Mouse (Mus musculus) MEL (cell line): Measurements from ENCODE around the gene Gm8947. TPM values are rescaled to one million over a fixed set of nuclear protein-coding genes. Genes with fewer than 3 reads are reported as not detected.

Source experiments
- polyA plus RNA-seq, 2 experiments: library from polyadenylated mRNA; stranded (reverse) in 1 of 2; unstranded in 1 of 2; fragments of >175 nt in 1 of 2; fragments of >200 nt in 1 of 2; gene quantifications; 2 replicates each; pipeline versions ENCODE4 v1.2.1 to v1.2.4; 2012; ENCODE audit warnings: low replicate concordance in 2 of 2, low read depth in 1 of 2; ENCODE audit not compliant: insufficient read length in 2 of 2, insufficient read depth in 1 of 2, missing spikeins in 1 of 2
- total RNA-seq: library from RNA; depleted of rRNA; stranded (reverse); fragments of 300-350 nt; gene quantifications from 2 replicates; pipeline ENCODE4 v1.2.3, GENCODE M21; 2012; rRNA removed

The Gm8947 gene
- total and polyA plus RNA-seq, 3 experiments = 0.08 TPM; not detected in 2

Other genes with a start within 250 kb of the Gm8947 start
- not detected in 2 replicates for gene Hmcn1, start 198.9 kb upstream of the Gm8947 start, total RNA-seq
- not detected for gene Hmcn1, start 198.9 kb upstream of the Gm8947 start, polyA plus RNA-seq
- 0.19 and 0.26 TPM in 2 replicates for gene Gm47985, start 9.8 kb upstream of the Gm8947 start, total RNA-seq
- gene Gm47985, start 9.8 kb upstream of the Gm8947 start, polyA plus RNA-seq = under 1 TPM in 1 of 2 experiments, not detected in 1; 0.25 TPM
- not detected in 2 replicates for gene Gm47995, start 6.1 kb downstream of the Gm8947 start, total RNA-seq
- gene Gm47995, start 6.1 kb downstream of the Gm8947 start, polyA plus RNA-seq = under 1 TPM in 1 of 2 experiments, not detected in 1; 0.18 TPM
- 0.19 TPM in 1 of 2 replicates, not detected in the other for gene 3110040M04Rik, start 11.7 kb downstream of the Gm8947 start, total RNA-seq
- gene 3110040M04Rik, start 11.7 kb downstream of the Gm8947 start, polyA plus RNA-seq = under 1 TPM in 1 of 2 experiments, not detected in 1; 0.25 TPM
- gene Gm47996, start 17.8 kb downstream of the Gm8947 start, total RNA-seq = not detected in 2 replicates
- gene Gm47996, start 17.8 kb downstream of the Gm8947 start, polyA plus RNA-seq = not detected
- 72.0 and 74.5 TPM in 2 replicates for gene Ivns1abp, start 152.1 kb downstream of the Gm8947 start, total RNA-seq
- 100 to 1,000 TPM; 127 to 138 TPM for gene Ivns1abp, start 152.1 kb downstream of the Gm8947 start, polyA plus RNA-seq
- 13.7 and 14.1 TPM in 2 replicates for gene Swt1, start 236.1 kb downstream of the Gm8947 start, total RNA-seq
- 10 to 100 TPM in 1 of 2 experiments, not detected in 1; 13.5 TPM for gene Swt1, start 236.1 kb downstream of the Gm8947 start, polyA plus RNA-seq
- 13.3 and 15.4 TPM in 2 replicates for gene Trmt1l, start 236.2 kb downstream of the Gm8947 start, total RNA-seq
- gene Trmt1l, start 236.2 kb downstream of the Gm8947 start, polyA plus RNA-seq = 10 to 100 TPM in 1 of 2 experiments, not detected in 1; 18.2 TPM